Mouse (Mus musculus): ENCODE measurements at regions not wholly inside any gene's neighbourhood (a gene's known extent, or its start where the extent isn't known, plus 50 kb on each side); places are given as distances from the start of the nearest gene placed in this dataset.

DNA sequence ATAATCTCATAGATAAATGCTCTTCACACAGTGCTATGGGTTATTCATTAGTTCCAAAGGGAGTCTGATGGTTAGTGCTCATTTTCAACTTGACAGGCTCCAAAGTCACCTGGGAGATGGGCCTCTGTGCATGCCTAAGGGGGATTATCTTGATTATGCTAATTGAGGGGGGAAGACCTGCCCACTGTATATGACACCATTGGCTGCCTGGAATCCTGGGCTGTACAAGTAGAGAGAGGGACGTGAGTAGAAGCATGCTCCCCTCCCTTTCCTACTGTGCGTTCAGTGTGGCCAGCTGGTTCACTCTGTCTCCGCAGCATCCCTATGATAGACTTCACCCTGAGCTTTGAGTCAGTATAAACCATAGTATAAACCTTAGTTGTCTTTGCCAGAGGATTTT lies 300.8 kb downstream of the Gpat3 start:
- no peak for TF ChIP-seq CTCF (IDR thresholded peaks at IDR 0.05; ENCODE audit: control insufficient read depth, insufficient read depth, insufficient replicate concordance, low read depth, low read length)
- TF ChIP-seq POLR2A (IDR thresholded peaks at IDR 0.05; ENCODE audit: control insufficient read depth, low read depth, low read length) = no peak
